Mouse (Mus musculus) kidney, adult 11 months (tissue): ENCODE results near the gene Fam189b.
"Not testable (repeated sequence)": the region's sequence is repeated elsewhere in the genome, so short reads cannot be mapped to it uniquely, and the experiment has no call there.

Source experiments
- DNase-seq: peaks from one replicate; pipeline ENCODE4 v3.0.0; 2022

Fam189b gene

GRCm38 (mm10) chr3:89183058-89183958, at the start of gene Fam189b:
Fam189b (plus strand) TSS chr3:89183143.
- DNase-seq, result peak; percentile 82

GRCm38 (mm10) chr3:89133752-89134151, 49.2 kb upstream of the Fam189b start:
- DNase-seq, result no peak

- no peak for DNase-seq
Observed at GRCm38 (mm10) chr3:89135958-89136357, 47.0 kb upstream of the Fam189b start, which contains the start of gene Pklr. Pklr (plus strand) TSS chr3:89136142.

- DNase-seq, result peak; percentile 90
Observed at GRCm38 (mm10) chr3:89136365-89136764, 46.6 kb upstream of the Fam189b start.

- DNase-seq, result peak; percentile 58
Observed at GRCm38 (mm10) chr3:89144821-89145220, 38.1 kb upstream of the Fam189b start.

- no peak for DNase-seq
Observed at GRCm38 (mm10) chr3:89145566-89145965, 37.4 kb upstream of the Fam189b start.

- peak; percentile 72 for DNase-seq
Observed at GRCm38 (mm10) chr3:89147101-89147978, 35.6 kb upstream of the Fam189b start.

GRCm38 (mm10) chr3:89147979-89148311, 35.0 kb upstream of the Fam189b start:
- DNase-seq, result no peak

- DNase-seq, result no peak
Observed at GRCm38 (mm10) chr3:89148567-89148966, 34.4 kb upstream of the Fam189b start.

GRCm38 (mm10) chr3:89152084-89152835, 30.7 kb upstream of the Fam189b start:
- DNase-seq, result no peak

GRCm38 (mm10) chr3:89156951-89157350, 26.0 kb upstream of the Fam189b start:
- DNase-seq, result no peak

- no peak for DNase-seq
Observed at GRCm38 (mm10) chr3:89158651-89159050, 24.3 kb upstream of the Fam189b start.

GRCm38 (mm10) chr3:89159211-89159610, 23.7 kb upstream of the Fam189b start:
- DNase-seq, result no peak

GRCm38 (mm10) chr3:89159616-89160344, 23.2 kb upstream of the Fam189b start, which contains the start of gene Hcn3:
Hcn3 (minus strand) TSS chr3:89160196.
- DNase-seq, result no peak

GRCm38 (mm10) chr3:89161207-89161606, 21.7 kb upstream of the Fam189b start:
- not testable (repeated sequence) for DNase-seq

- no peak for DNase-seq
Observed at GRCm38 (mm10) chr3:89161786-89162185, 21.2 kb upstream of the Fam189b start.

- no peak for DNase-seq
Observed at GRCm38 (mm10) chr3:89163123-89163522, 19.8 kb upstream of the Fam189b start.

- DNase-seq, result no peak
Observed at GRCm38 (mm10) chr3:89163643-89164245, 19.2 kb upstream of the Fam189b start.

- DNase-seq, result peak; percentile 94
Observed at GRCm38 (mm10) chr3:89164506-89165267, 18.3 kb upstream of the Fam189b start, which contains the start of gene Clk2. Clk2 (plus strand) TSS chr3:89164795.

- no peak for DNase-seq
Observed at GRCm38 (mm10) chr3:89165268-89165870, 17.6 kb upstream of the Fam189b start.
